Mouse (Mus musculus): ENCODE results near the gene Ifngr1.

The Ifngr1 gene

GRCm38 (mm10) chr10:19639630-19640029 lies 47.9 kb downstream of the Ifngr1 start:
- DNase-seq (ENCODE audit: low spot score): no peak

DNA sequence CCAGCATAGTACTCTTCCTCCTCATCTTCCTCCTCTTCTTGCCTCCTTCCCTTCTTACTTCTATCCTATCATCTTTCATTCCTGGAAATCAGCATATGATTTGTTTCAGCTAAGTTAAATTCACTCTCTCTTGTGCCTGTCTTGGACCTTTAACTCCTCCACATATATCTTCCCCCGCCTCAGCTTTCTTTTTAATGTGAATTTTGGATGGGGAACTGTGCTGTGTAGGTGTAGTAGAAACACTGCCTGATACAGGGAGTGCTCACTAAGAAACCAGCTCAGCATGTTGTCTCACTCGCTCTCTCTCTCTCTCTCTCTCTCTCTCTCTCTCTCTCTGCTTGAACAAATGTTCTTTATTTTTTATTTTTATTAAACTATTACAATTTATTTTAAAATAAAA lies 53.4 kb downstream of the Ifngr1 start:
- no peak for DNase-seq (ENCODE audit: low spot score)

DNA sequence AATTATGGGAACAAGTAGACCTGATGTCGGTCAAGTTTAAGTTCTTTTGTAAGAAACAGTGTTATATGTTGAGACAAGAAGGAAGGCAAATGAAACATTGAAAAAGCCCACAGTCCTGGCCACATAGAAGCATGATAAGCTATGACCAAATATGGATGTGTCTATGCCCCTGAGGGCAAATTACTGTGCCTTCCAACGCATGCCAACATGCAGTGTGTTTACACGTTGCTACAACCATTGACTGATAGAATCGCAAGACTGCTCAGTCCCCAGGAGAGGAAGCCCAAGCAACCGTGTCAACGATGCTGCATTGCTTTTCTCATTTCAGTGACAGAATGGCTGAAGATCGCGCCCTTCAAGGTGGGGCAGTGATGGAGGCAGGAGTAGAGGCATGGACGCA lies 65.7 kb downstream of the Ifngr1 start:
- no peak for DNase-seq (ENCODE audit: low spot score)
